Mouse (Mus musculus) intestine, postnatal 0 days (tissue): ENCODE data around the gene Tlx3. TPM values are rescaled to one million over a fixed set of nuclear protein-coding genes. Genes with fewer than 3 reads are reported as not detected.

Source experiments
- ATAC-seq: fragments of 200-750 bp; cut with Nextera tagmentation; 2 replicates; pipeline ENCODE4 v1.8.0; 2017; ENCODE audit warnings: mild to moderate bottlenecking, moderate TSS enrichment, moderate library complexity
- H3K27ac ChIP-seq: fragments of 300-500 bp; sonication (generic); 2 replicates; pipeline ENCODE4 v1.5.1; 2014; ENCODE audit warnings: mild to moderate bottlenecking, low read depth, low read length, moderate library complexity
- H3K27me3 ChIP-seq: fragments of 300-500 bp; sonication (generic); replicated peaks from 2 replicates; pipeline ENCODE4 v1.6.1; 2014; ENCODE audit warnings: low read length, mixed read lengths; ENCODE audit not compliant: control insufficient read depth, insufficient read depth
- H3K36me3 ChIP-seq: fragments of 300-500 bp; sonication (generic); 2 replicates; pipeline ENCODE4 v1.6.1; 2014; ENCODE audit warnings: mild to moderate bottlenecking, moderate library complexity; ENCODE audit not compliant: control insufficient read depth, insufficient read depth
- H3K4me1 ChIP-seq: fragments of 300-500 bp; sonication (generic); replicated peaks from 2 replicates; pipeline ENCODE4 v1.6.1; 2014; ENCODE audit warnings: antibody characterized with exemption, low read length, mixed read lengths; ENCODE audit not compliant: control insufficient read depth, insufficient read depth
- H3K4me2 ChIP-seq: fragments of 300-500 bp; sonication (generic); replicated peaks from 2 replicates; pipeline ENCODE4 v1.6.1; 2014; ENCODE audit warnings: low read depth, mild to moderate bottlenecking, moderate library complexity
- H3K4me3 ChIP-seq: fragments of 300-500 bp; sonication (generic); 2 replicates; pipeline ENCODE4 v1.5.1; 2014; ENCODE audit warnings: low read depth, low read length
- H3K9ac ChIP-seq: fragments of 300-500 bp; sonication (generic); 2 replicates; pipeline ENCODE4 v1.6.1; 2014; ENCODE audit warnings: mild to moderate bottlenecking, low read depth, low read length
- H3K9me3 ChIP-seq: fragments of 300-500 bp; sonication (generic); 2 replicates; pipeline ENCODE4 v1.6.1; 2016; ENCODE audit warnings: mixed run types; ENCODE audit not compliant: control insufficient read depth
- CTCF ChIP-seq: sonication (generic); IDR thresholded peaks from 2 replicates; pipeline ENCODE4 v1.5.1; 2016; ENCODE audit warnings: low read depth, mild to moderate bottlenecking, control low read depth, antibody characterized with exemption, moderate library complexity
- WGBS: fragments of 180-500 bp; shearing (Covaris S2); extraction: QIAGEN DNeasy Blood & Tissue Kit; methylation state at CpG from one replicate; pipeline ENCODE4 v1.1.7; 2014; 5-methylcytosine and 5-hydroxymethylcytosine counted together
- polyA plus RNA-seq: library from polyadenylated mRNA; unstranded; fragments of >200 nt; fragmentation: Nextera tagmentation; extraction: Ambion mirVana; gene quantifications from 2 replicates; pipeline ENCODE4 v1.2.1, GENCODE M21; 2015

Gene Tlx3
- polyA plus RNA-seq, 1 experiment from 2014 or later, result not detected

- no peak for ATAC-seq
- H3K4me3 ChIP-seq, result no peak overlapping the region
- no peak overlapping the region for H3K9ac ChIP-seq
- no peaks in the 10 kb centered on the region for H3K4me1 ChIP-seq
- no peaks in the 10 kb centered on the region for H3K9me3 ChIP-seq
- TF ChIP-seq CTCF, result no peak
- 84% methylated on average over 3 of the region's 3 CpGs for WGBS
- H3K4me2 ChIP-seq, result no peak overlapping the region
- H3K36me3 ChIP-seq, result peaks cover 61% of the 10 kb centered on the region
- no peak overlapping the region for H3K27ac ChIP-seq
- H3K27me3 ChIP-seq, result no peaks in the 10 kb centered on the region
Observed at GRCm38 (mm10) chr11:33154459-33154858, 48.9 kb downstream of the Tlx3 start.

DNA sequence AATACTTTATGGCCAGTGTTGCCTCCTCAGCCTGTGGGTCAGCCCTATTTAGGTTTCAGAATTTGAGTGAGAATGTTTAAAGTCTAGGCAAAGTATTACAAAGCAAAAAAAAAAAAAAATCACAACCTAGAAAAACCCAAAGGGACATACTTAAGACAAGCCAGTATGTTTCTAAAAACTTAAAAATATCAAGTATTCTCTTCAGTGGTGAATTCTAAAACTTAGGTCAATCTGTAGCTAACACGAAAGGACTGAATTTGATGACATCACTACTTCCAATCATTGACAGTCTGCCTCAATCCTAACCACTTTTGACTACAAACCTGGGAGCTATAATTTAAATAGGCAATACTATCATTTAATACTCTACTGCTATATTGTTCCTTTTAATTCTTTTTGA, 50.4 kb downstream of the Tlx3 start:
- no peaks in the 10 kb centered on the region; the same call in 1 of the 2 replicates for H3K4me1 ChIP-seq
- H3K36me3 ChIP-seq, result peaks cover 51% of the 10 kb centered on the region
- 91% methylated on average over 1 of the region's 1 CpGs for WGBS

GRCm38 (mm10) chr11:33151780-33152145, 51.6 kb downstream of the Tlx3 start:
- Histone ChIP-seq H3K9me3 (no peaks in the 10 kb centered on the region), H3K4me3 (no peak overlapping the region), H3K36me3 (peaks cover 49% of the 10 kb centered on the region), H3K4me1 (no peaks in the 10 kb centered on the region; the same call in 1 of the 2 replicates), H3K27ac (no peak overlapping the region), H3K9ac (no peak overlapping the region), H3K27me3 (peaks cover 12% of the 10 kb centered on the region; the same call in 1 of the 2 replicates), H3K4me2 (no peak overlapping the region)
- no peak for TF ChIP-seq CTCF
- ATAC-seq, result no peak
- WGBS, result 74% methylated on average over 4 of the region's 4 CpGs

More for the DNA sequence above, 50.4 kb downstream of the Tlx3 start:
- no peak overlapping the region for H3K4me3 ChIP-seq
- no peak for TF ChIP-seq CTCF
- H3K27ac ChIP-seq, result no peak overlapping the region
- H3K4me2 ChIP-seq, result no peak overlapping the region
- H3K9ac ChIP-seq, result no peak overlapping the region
- H3K27me3 ChIP-seq, result 0 out of 2 replicates have a peak, but pooled peaks cover under 1% of the 10 kb centered on the region
- no peaks in the 10 kb centered on the region for H3K9me3 ChIP-seq
- ATAC-seq, result no peak

GRCm38 (mm10) chr11:33151128-33151779, 52.1 kb downstream of the Tlx3 start:
- Histone ChIP-seq H3K27ac (no peak overlapping the region), H3K4me1 (no peaks in the 10 kb centered on the region; the same call in 1 of the 2 replicates), H3K27me3 (peaks cover 15% of the 10 kb centered on the region; the same call in 1 of the 2 replicates), H3K36me3 (peaks cover 44% of the 10 kb centered on the region), H3K4me3 (no peak overlapping the region), H3K9me3 (no peaks in the 10 kb centered on the region), H3K4me2 (no peak overlapping the region), H3K9ac (no peak overlapping the region)
- 72% methylated on average over 3 of the region's 3 CpGs for WGBS
- TF ChIP-seq CTCF, result no peak
- ATAC-seq, result no peak

Other genes starting within 250 kb of the Tlx3 start
- 1.1 TPM in 2 replicates for gene Fgf18, start 56.2 kb downstream of the Tlx3 start, polyA plus RNA-seq
- gene Npm1, start 40.4 kb downstream of the Tlx3 start, polyA plus RNA-seq, result 296 and 303 TPM in 2 replicates
- not detected in 2 replicates for gene Gm12117, start 73.1 kb upstream of the Tlx3 start, polyA plus RNA-seq